Mouse (Mus musculus) C2C12 (cell line): ENCODE measurements around the gene Tbc1d30. TPM values are rescaled to one million over a fixed set of nuclear protein-coding genes. Genes with fewer than 3 reads are reported as not detected.

Experiments
- H3K27me3 ChIP-seq: one replicate; pipeline ENCODE4 v1.6.1; 2011; ENCODE audit not compliant: control insufficient read depth, insufficient read depth, insufficient read length
- H3K36me3 ChIP-seq: one replicate; pipeline ENCODE4 v1.6.1; 2011; ENCODE audit not compliant: control insufficient read depth, insufficient read depth
- H3K4me3 ChIP-seq: one replicate; pipeline ENCODE4 v1.5.1; 2011; ENCODE audit warnings: mild to moderate bottlenecking, control low read depth; ENCODE audit not compliant: poor library complexity, insufficient read depth, severe bottlenecking
- H3K79me2 ChIP-seq: one replicate; pipeline ENCODE4 v1.6.1; 2011; ENCODE audit not compliant: control insufficient read depth, insufficient read depth
- H3K79me3 ChIP-seq: one replicate; pipeline ENCODE4 v1.6.1; 2011; ENCODE audit warnings: low read depth, control low read depth
- H3ac ChIP-seq: one replicate; pipeline ENCODE3; 2011; ENCODE audit warnings: low read depth; ENCODE audit not compliant: control insufficient read depth, insufficient read length
- CEBPB ChIP-seq: IDR thresholded peaks from one replicate; pipeline ENCODE4 v1.6.1; 2011; ENCODE audit warnings: low read depth, mild to moderate bottlenecking, control low read depth, moderate library complexity
- CTCF ChIP-seq: IDR thresholded peaks from one replicate; pipeline ENCODE4 v1.5.1; 2011; ENCODE audit not compliant: control insufficient read depth, insufficient read depth, insufficient read length
- FOSL1 ChIP-seq: IDR thresholded peaks from one replicate; pipeline ENCODE4 v1.8.0; 2011; ENCODE audit warnings: mild to moderate bottlenecking, low read length; ENCODE audit not compliant: poor library complexity, insufficient read depth, severe bottlenecking
- MAX ChIP-seq: IDR thresholded peaks from one replicate; pipeline ENCODE4 v1.6.1; 2011; ENCODE audit warnings: mild to moderate bottlenecking, control low read depth
- MYOD1 ChIP-seq: IDR thresholded peaks from one replicate; pipeline ENCODE4 v1.6.1; 2011; ENCODE audit warnings: low read depth; ENCODE audit not compliant: control insufficient read depth, insufficient read length
- MYOG ChIP-seq: IDR thresholded peaks from one replicate; pipeline ENCODE4 v1.6.1; 2011; ENCODE audit not compliant: control insufficient read depth, insufficient read length; ENCODE audit errors: extremely low read depth
- USF1 ChIP-seq: IDR thresholded peaks from one replicate; pipeline ENCODE4 v1.6.1; 2011; ENCODE audit warnings: low read depth, mild to moderate bottlenecking, control low read depth, moderate library complexity
- polyA plus RNA-seq: library from polyadenylated mRNA; unstranded; fragments of >200 nt; fragmentation: generic; extraction: Trizol; gene quantifications from one replicate; pipeline ENCODE4 v1.2.1, GENCODE M21; 2012; ENCODE audit warnings: missing spikeins

The Tbc1d30 gene
- polyA plus RNA-seq, 1 experiment, result not detected

DNA sequence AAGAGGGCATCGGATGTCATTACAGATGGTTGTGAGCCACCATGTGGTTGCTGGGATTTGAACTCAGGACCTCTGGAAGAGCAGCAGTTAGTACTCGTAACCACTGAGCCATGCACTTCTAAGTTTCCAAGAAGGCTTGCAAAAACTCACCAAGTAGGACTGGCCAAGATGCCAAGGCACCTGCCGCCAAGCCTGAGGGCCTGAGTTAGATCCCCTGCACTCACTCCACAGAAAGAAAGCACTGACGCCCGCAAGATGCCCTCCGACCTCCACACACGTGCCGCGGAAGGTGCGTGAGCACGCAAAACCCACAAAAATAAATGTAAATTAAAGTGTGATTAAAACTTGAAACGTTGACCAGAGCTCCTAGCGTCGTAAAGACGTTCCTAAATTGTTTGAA, 13.2 kb upstream of the Tbc1d30 start:
- H3K4me3 ChIP-seq, result peak overlapping the region; percentile 72
- no peaks in the 10 kb centered on the region for H3K27me3 ChIP-seq
- no peak overlapping the region for H3ac ChIP-seq
- H3K79me2 ChIP-seq, result peaks cover 44% of the 10 kb centered on the region
- no peak for TF ChIP-seq CTCF
- TF ChIP-seq USF1, result no peak
- TF ChIP-seq MAX, result no peak
- no peak for TF ChIP-seq CEBPB
- TF ChIP-seq MYOD1, result no peak
- no peak for TF ChIP-seq MYOG
- no peak for TF ChIP-seq FOSL1
- H3K36me3 ChIP-seq, result peaks cover 10% of the 10 kb centered on the region
- H3K79me3 ChIP-seq, result peaks cover 37% of the 10 kb centered on the region

GRCm38 (mm10) chr10:121363201-121363600, 12.1 kb upstream of the Tbc1d30 start:
- TF ChIP-seq MAX, result no peak
- no peak for TF ChIP-seq MYOG
- no peak for TF ChIP-seq CTCF
- TF ChIP-seq USF1, result no peak
- no peak for TF ChIP-seq FOSL1
- no peak for TF ChIP-seq CEBPB
- TF ChIP-seq MYOD1, result no peak
- H3K36me3 ChIP-seq, result peaks cover 10% of the 10 kb centered on the region
- H3K4me3 ChIP-seq, result no peak overlapping the region
- H3ac ChIP-seq, result no peak overlapping the region
- peaks cover 26% of the 10 kb centered on the region for H3K79me3 ChIP-seq
- H3K79me2 ChIP-seq, result peaks cover 33% of the 10 kb centered on the region
- H3K27me3 ChIP-seq, result no peaks in the 10 kb centered on the region

DNA sequence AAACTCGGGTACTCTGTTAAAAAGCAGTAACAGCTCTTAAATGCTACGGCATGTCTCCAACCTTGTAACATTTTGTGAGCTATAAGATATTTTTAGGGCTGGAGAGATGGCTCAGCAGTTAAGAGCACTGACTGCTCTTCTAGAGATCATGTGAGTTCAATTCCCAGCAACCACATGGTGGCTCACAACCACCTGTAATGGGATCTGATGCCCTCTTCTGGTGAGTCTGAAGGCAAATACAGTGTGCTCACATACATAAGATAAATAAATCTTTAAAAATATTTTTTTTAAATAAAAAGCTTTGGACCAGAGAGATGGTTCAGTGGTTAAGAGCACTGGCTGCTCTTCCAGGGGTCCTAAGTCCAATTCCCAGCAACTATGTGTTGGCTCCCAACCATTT, 9.3 kb upstream of the Tbc1d30 start:
- TF ChIP-seq FOSL1 (no peak), CEBPB (no peak), MYOD1 (no peak), USF1 (no peak), MAX (no peak), MYOG (no peak), CTCF (no peak)
- H3K4me3 ChIP-seq, result no peak overlapping the region
- H3K36me3 ChIP-seq, result no peaks in the 10 kb centered on the region
- peaks cover 4% of the 10 kb centered on the region for H3K79me2 ChIP-seq
- no peak overlapping the region for H3ac ChIP-seq
- peaks cover 1% of the 10 kb centered on the region for H3K79me3 ChIP-seq
- no peaks in the 10 kb centered on the region for H3K27me3 ChIP-seq

- H3K4me3 ChIP-seq, result no peak overlapping the region
- TF ChIP-seq CEBPB, result no peak
- TF ChIP-seq MAX, result no peak
- TF ChIP-seq MYOG, result no peak
- TF ChIP-seq FOSL1, result no peak
- no peak for TF ChIP-seq USF1
- TF ChIP-seq CTCF, result no peak
- TF ChIP-seq MYOD1, result no peak
- no peaks in the 10 kb centered on the region for H3K79me2 ChIP-seq
- H3K79me3 ChIP-seq, result no peaks in the 10 kb centered on the region
- H3K27me3 ChIP-seq, result peaks cover 28% of the 10 kb centered on the region
- H3K36me3 ChIP-seq, result no peaks in the 10 kb centered on the region
- H3ac ChIP-seq, result no peak overlapping the region
Observed at GRCm38 (mm10) chr10:121351692-121352290, 713 bp upstream of the Tbc1d30 start.

DNA sequence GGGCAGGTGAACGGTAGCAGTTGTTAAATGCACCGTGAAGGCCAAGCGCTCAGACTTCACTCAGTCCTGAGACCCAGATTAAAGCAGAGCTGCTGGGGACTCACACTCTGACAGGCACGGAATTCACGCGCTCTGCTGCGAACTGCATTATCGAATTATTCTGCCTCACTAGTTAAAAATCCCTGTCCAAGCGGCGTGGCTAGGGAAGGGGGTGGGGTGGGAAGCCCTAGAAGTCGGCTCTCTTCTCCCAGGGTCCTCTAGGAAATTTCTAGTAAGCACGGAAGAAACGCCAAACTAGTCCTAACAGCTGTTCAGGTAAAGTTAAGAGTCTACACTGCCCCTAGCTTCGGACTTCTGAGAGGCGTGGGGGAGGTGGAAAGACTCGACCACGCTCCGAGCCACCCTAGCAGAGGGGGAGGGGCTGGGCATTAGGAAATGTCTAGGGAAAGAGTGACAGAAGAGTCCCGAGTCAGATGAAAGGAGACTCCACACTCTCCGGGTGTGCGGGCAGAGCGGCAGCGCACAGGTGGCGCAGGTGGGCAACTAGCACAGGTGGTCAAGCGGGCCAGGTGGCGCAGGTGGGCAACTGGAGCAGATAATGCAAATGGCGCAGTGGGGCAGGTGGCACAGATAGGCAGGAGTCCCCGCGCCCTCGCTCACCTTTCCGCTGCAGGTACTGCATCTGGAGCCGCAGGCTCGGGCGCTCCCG, 567 bp downstream of the Tbc1d30 start:
- Histone ChIP-seq H3K79me2 (no peaks in the 10 kb centered on the region), H3K79me3 (no peaks in the 10 kb centered on the region), H3K36me3 (no peaks in the 10 kb centered on the region), H3K4me3 (no peak overlapping the region), H3ac (no peak overlapping the region), H3K27me3 (peaks cover 29% of the 10 kb centered on the region)
- TF ChIP-seq MYOD1, result no peak

GRCm38 (mm10) chr10:121349244-121349643, 1.8 kb downstream of the Tbc1d30 start:
- Histone ChIP-seq H3ac (no peak overlapping the region), H3K4me3 (no peak overlapping the region), H3K79me3 (no peaks in the 10 kb centered on the region), H3K27me3 (peaks cover 29% of the 10 kb centered on the region), H3K36me3 (no peaks in the 10 kb centered on the region), H3K79me2 (no peaks in the 10 kb centered on the region)
- TF ChIP-seq CTCF, result no peak
- TF ChIP-seq CEBPB, result no peak
- no peak for TF ChIP-seq FOSL1
- TF ChIP-seq MAX, result no peak
- TF ChIP-seq MYOD1, result peak; percentile 10
- TF ChIP-seq USF1, result no peak
